8 mouse cellular contexts compared by ENCODE assay signal in the genomic region with DNA sequence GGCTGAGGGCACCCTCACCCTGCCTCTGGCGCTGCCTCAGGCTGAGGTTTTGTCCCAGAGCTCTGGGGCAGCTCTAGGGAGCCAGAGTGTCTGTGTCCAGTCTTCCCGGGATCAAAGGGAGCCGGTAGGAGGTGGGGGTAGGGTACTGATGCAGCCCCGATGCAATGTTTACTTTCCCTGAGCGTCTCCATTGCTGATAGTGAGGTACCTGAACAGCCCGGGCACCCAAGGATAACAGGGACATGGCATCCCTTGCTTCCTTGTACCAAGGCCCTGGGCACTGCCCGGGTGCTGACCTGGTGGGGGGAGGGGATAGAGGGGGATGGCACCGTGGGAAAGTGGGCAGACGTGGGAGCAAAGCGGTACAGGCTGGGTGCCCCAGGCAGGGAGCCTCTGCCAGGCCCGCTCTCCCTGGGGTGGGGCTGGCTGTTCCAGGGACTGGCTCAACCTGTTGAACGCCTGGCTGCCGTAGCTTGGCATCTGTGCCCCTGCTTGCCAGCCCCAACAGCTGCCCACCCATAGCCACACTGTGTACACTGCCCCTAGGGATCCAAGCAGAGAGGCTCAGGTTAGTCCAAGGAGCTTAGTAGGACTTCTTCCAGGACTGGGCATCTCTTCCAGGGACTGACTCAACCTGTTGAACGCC. TPM values are rescaled to one million over a fixed set of nuclear protein-coding genes. Genes with fewer than 3 reads are reported as not detected.
DNase-seq lines count a peak whose midpoint lies in the region; ATAC-seq lines count a peak whose summit lies in the region.

No protein-coding gene starts in this region.

- H3K9me3 ChIP-seq in heart, embryonic 12.5 days (replicated peaks): no peaks in the 10 kb centered on the region
- H3K9me3 ChIP-seq in midbrain, embryonic 12.5 days: no peaks in the 10 kb centered on the region

- peak overlapping the region; percentile 98 for H3K9ac ChIP-seq in heart, embryonic 12.5 days
- H3K9ac ChIP-seq in midbrain, embryonic 12.5 days (replicated peaks): peak overlapping the region; percentile 98

- H3K36me3 ChIP-seq in heart, embryonic 12.5 days: no peaks in the 10 kb centered on the region
- no peaks in the 10 kb centered on the region for H3K36me3 ChIP-seq in midbrain, embryonic 12.5 days

- peak overlapping the region; percentile 95 for H3K27ac ChIP-seq in heart, embryonic 12.5 days (ENCODE audit: poor library complexity, severe bottlenecking)
- peak overlapping the region; percentile 20; the same call in 1 of the 2 replicates for H3K27ac ChIP-seq in midbrain, embryonic 12.5 days (replicated peaks)

- H3K4me3 ChIP-seq in heart, embryonic 12.5 days: peak overlapping the region; percentile 97
- H3K4me3 ChIP-seq in midbrain, embryonic 12.5 days: peak overlapping the region; percentile 98

- WGBS in heart, embryonic 12.5 days: 32% methylated on average over 14 of the region's 14 CpGs
- 32% methylated on average over 14 of the region's 14 CpGs for WGBS in midbrain, embryonic 12.5 days

- peaks cover 71% of the 10 kb centered on the region for H3K4me1 ChIP-seq in heart, embryonic 12.5 days (replicated peaks)
- peaks cover 80% of the 10 kb centered on the region for H3K4me1 ChIP-seq in midbrain, embryonic 12.5 days

- H3K4me2 ChIP-seq in heart, embryonic 12.5 days: peak overlapping the region; percentile 94
- peak overlapping the region; percentile 87 for H3K4me2 ChIP-seq in midbrain, embryonic 12.5 days (replicated peaks)

- no peaks in the 10 kb centered on the region for H3K27me3 ChIP-seq in heart, embryonic 12.5 days (replicated peaks)
- peaks cover 7% of the 10 kb centered on the region for H3K27me3 ChIP-seq in midbrain, embryonic 12.5 days

- DNase-seq in embryo, embryonic 10 days (ENCODE audit: low spot score): peak; percentile 39
- no peak for DNase-seq in embryo, embryonic 11 days
- peak; percentile 61 for DNase-seq in cerebellum, adult 9-10 months
- peak; percentile 71 for DNase-seq in kidney, postnatal 14 days
- no peak for DNase-seq in retina, embryonic 14.5 days (ENCODE audit: low spot score)

- ATAC-seq in heart, embryonic 12.5 days (ENCODE audit: insufficient number of reproducible peaks, low FRiP score): no peak
- no peak for ATAC-seq in midbrain, embryonic 12.5 days (ENCODE audit: low FRiP score, low read depth)
- ATAC-seq in frontal cortex, adult (ENCODE audit: low TSS enrichment): no peak

RNA-seq across cellular contexts. Expression of gene Bcl9l, which starts 3.0 kb away (rescaled TPM):
- 11.3 and 12.3 TPM in 2 replicates for polyA plus RNA-seq in heart, embryonic 12.5 days (2016; fragmentation: Nextera tagmentation; extraction: Ambion mirVana)
- 10.2 and 10.4 TPM in 2 replicates for polyA plus RNA-seq in midbrain, embryonic 12.5 days (2016; fragmentation: Nextera tagmentation; extraction: Ambion mirVana)

RNA-seq across cellular contexts. Expression of gene Upk2, which starts 30.9 kb away (rescaled TPM):
- polyA plus RNA-seq in heart, embryonic 12.5 days (2016; fragmentation: Nextera tagmentation; extraction: Ambion mirVana): 0.42 TPM in 1 of 2 replicates, not detected in the other
- polyA plus RNA-seq in midbrain, embryonic 12.5 days (2016; fragmentation: Nextera tagmentation; extraction: Ambion mirVana): not detected in 2 replicates

RNA-seq across cellular contexts. Expression of gene Foxr1, which starts 44.7 kb away (rescaled TPM):
- polyA plus RNA-seq in heart, embryonic 12.5 days (2016; fragmentation: Nextera tagmentation; extraction: Ambion mirVana): not detected in 2 replicates
- not detected in 2 replicates for polyA plus RNA-seq in midbrain, embryonic 12.5 days (2016; fragmentation: Nextera tagmentation; extraction: Ambion mirVana)

Comparison
In these comparisons a context has a peak if more than half of its experiments do, and no peak if none do; other contexts are left out.
1. DNase-seq: peak in embryo, embryonic 10 days (single experiment), cerebellum, adult 9-10 months (single experiment) and kidney, postnatal 14 days (single experiment); none in embryo, embryonic 11 days (single experiment) and retina, embryonic 14.5 days (single experiment).